Mouse (Mus musculus) liver, embryonic 16.5 days (tissue): ENCODE measurements around the gene Frmd5. TPM values are rescaled to one million over a fixed set of nuclear protein-coding genes. Genes with fewer than 3 reads are reported as not detected.

Experiments
- ATAC-seq: fragments of 200-750 bp; cut with Nextera tagmentation; 2 replicates; pipeline ENCODE4 v1.8.0; 2017; ENCODE audit warnings: low read depth, mild to moderate bottlenecking, moderate number of reproducible peaks, moderate library complexity
- H3K27ac ChIP-seq: fragments of 300-500 bp; sonication (generic); 2 replicates; pipeline ENCODE4 v1.5.1; 2014; ENCODE audit warnings: mild to moderate bottlenecking, low read length
- H3K27me3 ChIP-seq: fragments of 300-500 bp; sonication (generic); 2 replicates; pipeline ENCODE4 v1.6.1; 2014; ENCODE audit warnings: low read depth, low read length, mixed read lengths; ENCODE audit not compliant: control insufficient read depth, insufficient read depth
- H3K36me3 ChIP-seq: fragments of 300-500 bp; sonication (generic); 2 replicates; pipeline ENCODE4 v1.6.1; 2014; ENCODE audit warnings: mild to moderate bottlenecking; ENCODE audit not compliant: control insufficient read depth, insufficient read depth
- H3K4me1 ChIP-seq: fragments of 300-500 bp; sonication (generic); 2 replicates; pipeline ENCODE4 v1.6.1; 2014; ENCODE audit warnings: low read depth, low read length, mixed read lengths; ENCODE audit not compliant: control insufficient read depth
- H3K4me2 ChIP-seq: fragments of 300-500 bp; sonication (generic); 2 replicates; pipeline ENCODE4 v1.6.1; 2014; ENCODE audit warnings: low read depth, low read length, mixed read lengths
- H3K4me3 ChIP-seq: fragments of 300-500 bp; sonication (generic); 2 replicates; pipeline ENCODE4 v1.5.1; 2014; ENCODE audit warnings: low read depth, mild to moderate bottlenecking, low read length
- H3K9ac ChIP-seq: fragments of 300-500 bp; sonication (generic); 2 replicates; pipeline ENCODE4 v1.6.1; 2014; ENCODE audit warnings: low read depth, low read length
- H3K9me3 ChIP-seq: fragments of 300-500 bp; sonication (generic); replicated peaks from 2 replicates; pipeline ENCODE4 v1.6.1; 2016; ENCODE audit warnings: low read length; ENCODE audit not compliant: control insufficient read depth
- WGBS: fragments of 180-500 bp; shearing (Covaris S2); extraction: QIAGEN DNeasy Blood & Tissue Kit; methylation state at CpG from one replicate; pipeline ENCODE4 v1.1.7; 2014; ENCODE audit not compliant: insufficient replicate concordance; 5-methylcytosine and 5-hydroxymethylcytosine counted together
- polyA plus RNA-seq: library from polyadenylated mRNA; unstranded; fragments of >200 nt; fragmentation: Nextera tagmentation; extraction: Ambion mirVana; gene quantifications from 2 replicates; pipeline ENCODE4 v1.2.1, GENCODE M21; 2015

Frmd5 gene
- polyA plus RNA-seq, 1 experiment from 2014 or later, result 0.18 TPM

- Histone ChIP-seq H3K9ac (no peak overlapping the region), H3K9me3 (no peaks in the 10 kb centered on the region), H3K27ac (no peak overlapping the region), H3K4me3 (no peak overlapping the region), H3K4me1 (no peaks in the 10 kb centered on the region), H3K36me3 (no peaks in the 10 kb centered on the region), H3K27me3 (no peaks in the 10 kb centered on the region), H3K4me2 (no peak overlapping the region)
- ATAC-seq, result no peak
- 51% methylated on average over 8 of the region's 8 CpGs for WGBS
Observed at GRCm38 (mm10) chr2:121674211-121674610, 132.7 kb downstream of the Frmd5 start.

- H3K4me2 ChIP-seq, result no peak overlapping the region
- no peak overlapping the region for H3K9ac ChIP-seq
- no peaks in the 10 kb centered on the region for H3K9me3 ChIP-seq
- no peak overlapping the region for H3K4me3 ChIP-seq
- no peaks in the 10 kb centered on the region for H3K27me3 ChIP-seq
- no peak overlapping the region for H3K27ac ChIP-seq
- no peaks in the 10 kb centered on the region for H3K36me3 ChIP-seq
- H3K4me1 ChIP-seq, result no peaks in the 10 kb centered on the region
- WGBS, result 60% methylated on average over 6 of the region's 6 CpGs
- no peak for ATAC-seq
Observed at GRCm38 (mm10) chr2:121669846-121670245, 137.0 kb downstream of the Frmd5 start.

- Histone ChIP-seq H3K36me3 (no peaks in the 10 kb centered on the region), H3K4me1 (no peaks in the 10 kb centered on the region), H3K27me3 (no peaks in the 10 kb centered on the region), H3K4me3 (no peak overlapping the region), H3K27ac (no peak overlapping the region), H3K9me3 (no peaks in the 10 kb centered on the region), H3K4me2 (no peak overlapping the region), H3K9ac (no peak overlapping the region)
- no peak for ATAC-seq
- WGBS, result 69% methylated on average over 4 of the region's 4 CpGs
Observed at GRCm38 (mm10) chr2:121668256-121668655, 138.6 kb downstream of the Frmd5 start.

- H3K27me3 ChIP-seq, result no peaks in the 10 kb centered on the region
- H3K9ac ChIP-seq, result no peak overlapping the region
- no peaks in the 10 kb centered on the region for H3K4me1 ChIP-seq
- no peaks in the 10 kb centered on the region for H3K9me3 ChIP-seq
- WGBS, result 72% methylated on average over 4 of the region's 4 CpGs
- no peak overlapping the region for H3K27ac ChIP-seq
- H3K4me3 ChIP-seq, result no peak overlapping the region
- no peaks in the 10 kb centered on the region for H3K36me3 ChIP-seq
- no peak overlapping the region for H3K4me2 ChIP-seq
- no peak for ATAC-seq
Observed at GRCm38 (mm10) chr2:121661160-121661502, 145.8 kb downstream of the Frmd5 start.

GRCm38 (mm10) chr2:121660461-121661159, 146.3 kb downstream of the Frmd5 start:
- Histone ChIP-seq H3K4me1 (no peaks in the 10 kb centered on the region), H3K4me2 (no peak overlapping the region), H3K9me3 (no peaks in the 10 kb centered on the region), H3K27ac (no peak overlapping the region), H3K36me3 (no peaks in the 10 kb centered on the region), H3K27me3 (no peaks in the 10 kb centered on the region), H3K9ac (no peak overlapping the region), H3K4me3 (no peak overlapping the region)
- 66% methylated on average over 6 of the region's 6 CpGs for WGBS
- ATAC-seq, result no peak

GRCm38 (mm10) chr2:121659350-121659749, 147.5 kb downstream of the Frmd5 start:
- no peaks in the 10 kb centered on the region for H3K4me1 ChIP-seq
- no peak overlapping the region for H3K27ac ChIP-seq
- H3K4me3 ChIP-seq, result no peak overlapping the region
- ATAC-seq, result no peak
- no peaks in the 10 kb centered on the region for H3K9me3 ChIP-seq
- WGBS, result 65% methylated on average over 4 of the region's 4 CpGs
- H3K36me3 ChIP-seq, result no peaks in the 10 kb centered on the region
- H3K9ac ChIP-seq, result no peak overlapping the region
- H3K4me2 ChIP-seq, result no peak overlapping the region
- no peaks in the 10 kb centered on the region for H3K27me3 ChIP-seq

- Histone ChIP-seq H3K36me3 (no peaks in the 10 kb centered on the region), H3K9me3 (no peaks in the 10 kb centered on the region), H3K4me1 (no peaks in the 10 kb centered on the region), H3K4me3 (no peak overlapping the region), H3K27ac (peak overlapping the region; percentile 36; the same call in 1 of the 2 replicates), H3K27me3 (no peaks in the 10 kb centered on the region), H3K9ac (no peak overlapping the region), H3K4me2 (no peak overlapping the region)
- ATAC-seq, result peak; percentile 89
- 49% methylated on average over 5 of the region's 5 CpGs for WGBS
Observed at GRCm38 (mm10) chr2:121658123-121658767, 148.6 kb downstream of the Frmd5 start.

GRCm38 (mm10) chr2:121655966-121656365, 150.9 kb downstream of the Frmd5 start:
- Histone ChIP-seq H3K9ac (no peak overlapping the region), H3K4me2 (no peak overlapping the region), H3K4me1 (no peaks in the 10 kb centered on the region), H3K27ac (no peak overlapping the region), H3K4me3 (no peak overlapping the region), H3K9me3 (no peaks in the 10 kb centered on the region), H3K36me3 (no peaks in the 10 kb centered on the region), H3K27me3 (no peaks in the 10 kb centered on the region)
- no peak for ATAC-seq
- 75% methylated on average over 6 of the region's 6 CpGs for WGBS

GRCm38 (mm10) chr2:121655106-121655505, 151.8 kb downstream of the Frmd5 start:
- no peak overlapping the region for H3K4me3 ChIP-seq
- H3K27ac ChIP-seq, result no peak overlapping the region
- H3K9me3 ChIP-seq, result no peaks in the 10 kb centered on the region
- H3K4me2 ChIP-seq, result no peak overlapping the region
- no peaks in the 10 kb centered on the region for H3K27me3 ChIP-seq
- H3K36me3 ChIP-seq, result no peaks in the 10 kb centered on the region
- H3K4me1 ChIP-seq, result no peaks in the 10 kb centered on the region
- 56% methylated on average over 8 of the region's 8 CpGs for WGBS
- ATAC-seq, result no peak
- H3K9ac ChIP-seq, result no peak overlapping the region
